Mouse (Mus musculus): ENCODE results near the gene Lamtor2.
"Not testable (repeated sequence)": the region's sequence is repeated elsewhere in the genome, so short reads cannot be mapped to it uniquely, and the experiment has no call there.

The Lamtor2 gene

DNA sequence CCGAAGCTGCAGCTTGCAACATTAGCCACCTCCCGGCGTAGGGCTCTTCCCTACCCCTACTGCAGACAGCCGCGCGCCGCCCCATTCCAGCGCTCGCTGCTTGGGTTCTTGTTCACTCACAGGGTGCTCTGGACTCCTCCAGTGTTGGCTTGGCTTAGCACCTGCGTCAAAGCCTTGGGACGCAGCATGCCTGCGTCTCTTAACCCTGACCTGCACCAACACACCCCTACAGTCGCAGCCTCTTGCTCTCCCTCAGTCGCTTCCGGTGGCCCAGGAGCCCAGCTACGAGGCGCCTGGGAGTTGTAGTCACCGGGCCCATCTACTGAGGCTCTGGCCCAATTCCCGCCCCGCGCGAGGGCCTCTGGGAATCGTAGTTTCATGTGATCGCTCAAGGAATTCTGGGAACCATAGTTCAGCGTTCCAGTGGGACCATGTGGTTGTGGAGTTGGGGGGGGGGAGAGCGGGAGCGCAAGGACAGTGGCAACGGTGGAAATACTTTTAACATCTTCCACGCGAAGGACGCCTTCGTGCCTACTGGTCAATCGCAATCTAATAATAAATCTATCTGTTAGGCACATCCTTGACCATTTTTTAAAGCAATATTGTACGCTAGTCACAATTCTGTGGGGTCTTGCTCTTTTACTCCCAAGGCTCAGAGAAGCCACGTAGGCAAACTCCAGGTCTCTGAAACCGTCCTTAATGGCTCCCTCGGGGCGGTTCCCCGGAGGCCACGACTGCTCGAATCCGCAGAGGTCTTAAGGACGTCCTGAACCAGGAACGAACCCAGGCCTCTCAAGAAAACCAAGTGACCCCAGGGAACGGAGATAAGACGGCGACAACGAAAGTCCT is at the start of gene Lamtor2:
Gene Lamtor2 (minus strand): TSS at position 399 of the 849 bp plus-strand sequence.
- peak; percentile 95 for DNase-seq

DNA sequence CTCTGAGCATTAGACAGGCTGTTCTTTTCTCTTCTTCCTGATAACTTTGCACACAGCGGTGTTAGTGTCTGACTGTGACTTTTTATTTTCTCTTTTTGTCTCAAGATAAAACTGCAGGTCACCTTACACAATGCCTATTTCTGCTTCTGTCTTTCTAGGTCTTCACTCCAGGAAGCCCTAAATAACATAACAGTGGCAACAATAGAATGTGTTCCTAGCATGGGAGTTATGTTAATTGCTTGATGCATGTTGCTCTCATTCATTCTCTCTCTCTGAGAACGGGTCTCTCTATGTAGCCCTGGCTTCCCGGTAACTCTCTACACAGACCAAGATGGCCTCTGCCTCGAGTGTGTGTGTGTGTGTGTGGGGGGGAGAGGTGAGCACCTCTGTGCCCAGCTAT is 49.6 kb upstream of the Lamtor2 start:
- DNase-seq: no peak

DNA sequence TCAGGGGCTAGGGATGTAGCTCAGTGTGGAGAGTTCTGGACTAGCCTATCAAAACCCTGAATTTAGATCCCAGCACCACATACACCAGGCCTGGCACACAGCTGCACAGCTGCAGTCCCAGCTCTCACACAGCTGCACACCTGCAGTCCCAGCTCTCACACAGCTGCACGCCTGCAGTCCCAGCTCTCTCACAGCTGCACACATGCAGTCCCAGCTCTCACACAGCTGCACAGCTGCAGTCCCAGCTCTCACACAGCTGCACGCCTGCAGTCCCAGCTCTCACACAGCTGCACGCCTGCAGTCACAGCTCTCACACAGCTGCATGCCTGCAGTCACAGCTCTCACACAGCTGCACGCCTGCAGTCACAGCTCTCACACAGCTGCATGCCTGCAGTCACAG is 43.7 kb upstream of the Lamtor2 start:
- DNase-seq: not testable (repeated sequence)

DNA sequence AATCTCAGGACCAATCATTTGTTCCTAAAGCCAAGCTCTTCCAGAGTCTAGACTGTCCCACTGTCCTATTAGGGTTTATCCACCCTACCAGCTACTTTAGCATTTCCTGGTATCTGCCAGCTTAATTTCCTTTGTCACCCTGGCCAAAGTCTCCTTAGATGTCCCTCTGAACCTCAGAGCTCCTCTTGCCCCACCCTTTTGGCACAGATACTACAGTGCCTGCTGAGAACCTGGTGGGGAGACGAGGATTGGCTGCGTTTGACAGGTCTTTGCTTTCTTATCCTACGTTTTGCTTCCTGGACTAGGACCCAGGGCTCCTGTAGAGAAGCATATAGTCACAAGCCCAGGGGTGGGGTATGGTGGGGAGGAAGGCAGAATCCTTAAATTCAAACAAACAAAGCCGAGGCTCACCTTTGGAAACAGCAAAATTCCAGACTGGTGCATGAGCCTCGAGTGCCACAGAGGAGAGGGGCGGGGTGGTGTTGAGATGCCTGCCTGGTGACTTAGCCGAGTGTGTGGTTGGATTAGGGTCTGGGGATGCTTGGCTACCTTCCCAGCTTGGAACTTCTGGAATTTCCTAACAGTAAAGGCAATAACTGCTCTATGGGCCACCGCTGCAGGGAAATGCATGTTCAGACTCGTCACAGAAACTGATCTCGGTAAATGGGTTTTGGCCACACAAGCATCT is 41.2 kb upstream of the Lamtor2 start:
- no peak for DNase-seq

DNA sequence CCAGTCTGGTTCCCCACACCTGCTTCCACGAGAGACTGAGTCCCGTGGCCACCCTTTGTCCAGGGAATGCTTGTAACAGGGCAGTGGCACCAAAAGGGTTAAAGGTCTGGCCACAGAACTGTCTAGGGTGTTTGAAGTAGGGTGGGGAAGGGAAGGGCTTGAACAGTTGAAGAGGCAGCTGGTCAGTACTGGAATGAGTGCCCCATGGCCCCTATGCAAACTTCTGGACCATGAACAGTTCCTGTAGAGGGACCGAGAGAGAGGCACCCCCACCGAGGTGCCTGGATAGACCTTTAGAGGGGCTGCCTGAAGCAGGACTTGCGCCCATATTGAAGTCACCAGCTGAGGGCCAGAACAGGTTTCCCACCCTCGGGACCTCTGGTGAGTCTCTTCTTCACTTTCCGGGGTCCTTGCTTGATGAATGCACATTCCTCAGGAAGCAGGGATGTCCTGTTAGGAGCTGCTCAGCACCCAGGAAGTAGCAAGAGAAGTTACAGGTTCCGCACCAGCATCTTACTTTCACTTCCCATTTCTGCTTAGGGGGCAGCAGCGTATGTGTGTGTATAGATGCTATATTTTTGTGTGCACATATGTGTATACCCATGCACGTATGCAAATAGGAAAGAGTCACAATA is 40.2 kb upstream of the Lamtor2 start:
- peak; percentile 55 for DNase-seq

DNA sequence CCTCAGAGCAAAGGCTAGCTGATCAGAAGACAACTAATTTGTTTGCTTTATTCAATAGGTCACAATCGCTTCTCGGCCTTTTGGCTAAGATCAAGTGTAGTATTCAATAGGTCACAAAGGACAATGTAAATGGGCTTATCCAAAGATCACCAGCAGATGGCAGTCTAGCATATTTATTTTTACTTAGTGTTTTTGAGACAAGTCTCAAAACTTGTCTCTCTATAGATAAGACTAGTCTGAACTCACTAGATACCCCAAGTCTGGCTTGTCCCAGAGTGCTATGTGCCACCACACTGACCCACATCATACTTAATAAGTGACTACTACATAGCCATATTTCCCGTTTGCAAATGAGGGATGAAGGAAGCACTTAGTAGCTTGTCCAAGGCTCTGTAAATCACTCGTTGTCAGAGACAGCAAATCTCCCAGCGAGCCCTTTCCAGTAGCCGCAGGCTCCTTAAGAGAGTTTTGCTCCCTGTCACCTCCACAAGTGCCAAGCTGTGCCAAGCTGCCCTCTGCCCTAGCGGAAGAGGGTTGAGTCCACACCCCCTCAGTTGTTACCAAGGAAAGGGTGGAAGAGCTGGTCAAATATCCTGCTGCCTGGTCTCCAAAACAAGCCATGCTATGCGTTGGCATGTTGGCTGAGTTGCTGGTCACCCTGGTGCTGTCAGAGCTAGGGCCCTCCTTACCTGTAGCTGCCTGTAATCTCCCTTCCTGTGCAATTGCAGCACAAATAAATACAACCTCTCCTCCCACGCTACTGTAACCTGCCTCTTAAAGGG is 39.3 kb upstream of the Lamtor2 start:
- peak; percentile 53 for DNase-seq

DNA sequence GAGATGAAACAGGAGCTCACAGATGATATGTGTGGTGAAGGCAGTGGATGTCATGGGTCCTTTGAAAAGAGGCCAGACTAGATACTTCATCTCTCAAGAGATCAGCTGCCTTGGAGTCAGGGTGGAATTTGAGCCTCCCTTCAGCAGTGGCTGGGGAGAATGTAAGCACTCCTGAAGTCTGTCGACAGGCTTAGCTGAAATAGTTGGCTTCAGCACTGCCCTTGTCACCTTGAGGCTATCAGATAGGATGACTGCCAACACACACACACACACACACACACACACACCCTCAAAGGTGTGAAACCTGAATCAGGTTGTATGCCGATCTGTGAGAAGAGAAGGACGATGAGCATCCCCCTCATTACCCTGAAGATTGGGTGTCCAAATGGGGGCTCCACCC is 38.2 kb upstream of the Lamtor2 start:
- DNase-seq: no peak

DNA sequence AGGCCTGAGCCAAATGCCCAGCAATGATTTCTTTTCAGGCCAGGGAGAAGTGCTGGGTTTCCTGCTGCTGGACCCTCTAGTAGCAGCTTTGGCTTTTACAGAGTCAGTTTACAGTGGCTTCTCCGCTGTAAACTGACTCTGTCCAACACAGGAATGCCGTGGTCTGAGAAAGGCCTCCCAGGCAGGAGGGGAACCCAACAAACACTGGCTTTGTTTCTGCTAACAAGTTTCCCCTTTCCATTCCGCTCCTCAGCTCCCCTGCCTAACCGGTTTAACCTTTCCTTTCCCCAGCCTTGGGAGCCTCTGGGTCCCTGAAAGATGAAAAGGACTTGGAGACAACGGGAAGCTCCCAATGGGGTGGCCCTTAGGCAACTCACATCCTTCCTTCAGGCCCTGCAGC is 37.4 kb upstream of the Lamtor2 start:
- DNase-seq: no peak

DNA sequence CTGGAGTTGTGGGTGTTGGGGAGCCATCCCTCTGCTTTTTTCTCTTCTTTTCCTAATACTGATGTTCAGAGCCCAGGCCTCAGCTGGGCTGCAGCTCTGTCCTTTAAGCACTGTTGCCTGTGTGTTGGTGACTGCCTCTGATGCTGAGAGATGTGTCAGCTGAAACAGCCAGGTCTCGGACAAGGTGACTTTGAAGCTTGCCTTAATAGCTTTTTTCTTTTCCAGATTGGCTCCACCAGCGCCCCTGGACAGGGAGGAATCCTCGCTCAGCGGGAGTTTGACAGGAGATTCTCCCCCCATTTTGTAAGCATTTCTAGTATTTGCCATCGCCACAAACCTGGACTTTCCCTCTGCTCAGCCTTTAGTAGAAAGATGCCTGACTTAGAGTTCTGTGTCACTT is 33.8 kb upstream of the Lamtor2 start:
- no peak for DNase-seq

DNA sequence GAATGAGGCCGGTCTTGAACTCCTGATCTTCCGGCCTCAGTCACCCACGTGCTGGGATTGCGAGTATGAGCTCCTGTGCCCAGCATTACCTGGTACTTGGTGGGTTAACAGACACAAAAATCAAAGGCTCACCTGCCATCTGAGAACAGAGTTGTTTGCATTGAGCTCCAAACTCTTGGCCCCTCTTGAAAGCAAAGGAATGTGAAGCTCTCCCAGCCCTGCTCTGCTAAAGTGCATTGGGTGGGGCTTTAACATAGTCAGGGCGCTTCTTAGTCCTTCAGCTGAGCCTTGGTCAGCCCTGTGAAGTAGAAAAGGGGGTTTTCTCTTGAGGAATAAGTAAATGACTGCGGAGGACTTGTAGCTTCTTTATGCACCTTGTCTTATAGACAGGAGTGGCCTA is 32.9 kb upstream of the Lamtor2 start:
- no peak for DNase-seq

DNA sequence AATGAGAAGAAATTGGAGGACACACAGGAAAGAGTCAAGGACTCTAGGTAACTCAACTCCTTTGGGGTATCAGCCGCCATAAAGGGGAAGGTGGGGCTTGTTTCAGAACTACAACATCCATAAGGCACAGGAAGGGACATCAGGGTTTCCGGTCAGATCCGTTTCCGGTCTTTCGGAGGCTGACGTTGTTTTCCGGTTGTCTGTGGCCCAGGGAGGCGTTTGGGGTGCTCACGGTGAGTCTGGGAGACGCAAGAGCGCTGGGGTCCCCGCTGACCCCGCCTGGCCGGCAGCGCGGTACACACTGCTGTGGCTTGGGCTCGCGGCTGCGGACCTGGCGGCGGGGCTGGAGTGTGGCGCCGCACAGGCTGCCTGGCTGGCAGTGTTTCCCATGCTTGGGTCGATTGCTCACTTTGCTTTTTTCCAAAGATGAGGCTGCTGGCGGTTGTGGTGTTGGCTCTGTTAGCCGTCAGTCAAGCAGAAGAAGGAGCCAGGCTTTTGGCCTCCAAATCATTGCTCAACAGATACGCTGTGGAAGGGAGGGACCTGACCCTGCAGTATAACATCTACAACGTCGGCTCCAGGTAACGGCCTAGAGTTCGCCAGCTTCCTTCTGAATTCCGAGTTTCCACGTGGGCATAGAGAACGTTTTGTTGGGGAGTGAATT is 26.7 kb upstream of the Lamtor2 start:
- peak; percentile 73 for DNase-seq

DNA sequence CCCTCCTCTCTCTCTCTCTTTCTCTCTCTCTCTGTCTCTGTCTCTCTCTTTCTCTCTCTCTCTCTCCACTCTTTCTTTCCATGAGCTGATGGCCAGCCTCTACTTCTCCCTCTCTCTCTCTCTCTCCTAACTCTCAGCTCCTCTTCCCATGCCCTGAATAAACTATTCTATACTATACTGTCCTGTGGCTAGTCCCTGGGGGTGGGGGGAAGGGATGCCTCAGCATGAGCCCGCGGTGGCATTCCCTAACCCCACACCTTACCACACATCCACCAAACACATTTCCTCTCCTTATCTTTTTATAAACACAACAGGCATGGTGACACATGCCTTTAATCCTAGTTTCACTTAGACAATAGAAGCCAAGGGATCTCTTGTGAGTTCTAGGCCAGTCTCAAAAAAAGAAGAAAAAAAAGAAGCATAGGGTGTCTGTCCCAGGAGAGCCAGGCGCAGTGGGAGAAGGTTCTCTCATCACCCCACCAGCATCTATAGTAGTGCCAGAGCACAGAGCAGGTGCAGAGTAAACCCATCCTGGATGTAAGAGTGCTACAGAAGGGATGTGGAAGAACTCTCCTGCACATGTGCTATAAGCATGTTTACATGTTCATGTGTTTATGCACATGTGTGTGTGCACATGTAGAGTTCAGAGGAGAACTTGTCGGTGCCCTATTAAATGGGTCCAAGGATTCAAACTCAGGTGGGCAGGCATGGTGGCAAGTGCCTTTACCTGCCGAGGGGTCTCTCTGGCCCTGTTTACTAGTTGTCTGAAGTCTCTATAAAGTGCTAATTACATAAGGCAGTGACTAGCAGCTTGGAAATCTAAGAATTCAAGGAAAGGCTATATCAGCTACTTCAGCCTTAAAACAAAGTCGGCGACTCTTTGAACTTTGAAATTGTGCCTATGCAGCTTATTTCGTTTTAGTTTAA is 25.9 kb upstream of the Lamtor2 start:
- no peak for DNase-seq

DNA sequence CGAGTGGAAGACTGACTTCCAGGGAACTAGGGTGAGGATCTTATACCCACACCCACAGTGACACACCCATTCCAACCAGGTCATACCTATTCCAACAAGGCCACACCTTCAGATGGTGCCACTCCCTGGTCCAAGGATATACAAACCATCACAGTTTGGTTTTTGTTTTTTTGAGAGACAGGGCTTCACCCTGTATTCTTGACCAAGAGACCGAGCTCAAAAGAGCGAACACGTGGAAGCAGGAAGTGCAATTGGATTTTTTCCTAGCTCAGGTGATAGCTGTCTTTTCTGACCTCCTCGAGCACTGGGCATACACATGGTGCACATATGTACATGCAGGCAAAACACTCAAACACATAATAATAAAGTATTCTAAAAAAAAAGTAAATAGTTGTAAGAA is 25.0 kb upstream of the Lamtor2 start:
- DNase-seq: not testable (repeated sequence)

DNA sequence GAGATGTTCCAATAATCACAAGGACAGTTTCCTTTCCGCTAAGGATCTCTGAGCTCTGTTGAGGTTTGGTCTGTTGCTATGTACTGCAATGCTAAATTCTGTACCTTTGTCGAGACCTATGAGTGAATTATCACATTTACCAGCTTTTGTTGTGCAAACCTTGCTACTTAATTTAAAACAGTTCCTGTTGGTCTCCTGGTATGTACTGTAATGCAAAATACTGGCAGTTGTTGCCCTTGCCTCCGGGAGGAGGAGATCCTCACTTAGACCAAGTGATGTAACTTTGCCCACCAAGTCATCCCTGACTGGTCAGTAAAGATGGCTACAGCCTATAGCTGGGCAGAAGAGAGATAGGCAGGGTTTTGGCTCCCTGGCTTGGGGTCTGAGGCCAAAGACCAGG is 22.7 kb upstream of the Lamtor2 start, which contains the start of gene Ssr2:
Gene Ssr2 (plus strand): TSS at position 337 of the 400 bp plus-strand sequence.
- no peak for DNase-seq

DNA sequence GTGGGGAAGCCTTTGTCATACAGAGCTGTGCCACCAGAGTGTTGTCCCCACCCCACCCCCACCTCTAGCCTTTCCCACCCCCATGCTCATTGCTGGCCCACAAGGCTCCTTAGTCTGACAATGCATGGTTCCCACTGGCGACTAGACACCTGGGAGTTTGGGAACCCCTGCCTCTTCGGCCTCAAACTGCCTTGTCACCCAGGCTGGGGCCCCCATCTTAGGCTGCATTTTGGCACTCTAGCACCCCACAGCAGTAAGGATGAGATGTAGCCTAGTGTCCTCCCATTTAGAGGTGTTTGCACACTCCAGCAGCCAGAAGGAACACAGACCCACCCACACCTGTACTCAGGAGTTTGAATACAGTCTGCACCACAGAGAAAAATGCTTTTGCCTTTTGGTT is 20.9 kb upstream of the Lamtor2 start:
- no peak for DNase-seq

DNA sequence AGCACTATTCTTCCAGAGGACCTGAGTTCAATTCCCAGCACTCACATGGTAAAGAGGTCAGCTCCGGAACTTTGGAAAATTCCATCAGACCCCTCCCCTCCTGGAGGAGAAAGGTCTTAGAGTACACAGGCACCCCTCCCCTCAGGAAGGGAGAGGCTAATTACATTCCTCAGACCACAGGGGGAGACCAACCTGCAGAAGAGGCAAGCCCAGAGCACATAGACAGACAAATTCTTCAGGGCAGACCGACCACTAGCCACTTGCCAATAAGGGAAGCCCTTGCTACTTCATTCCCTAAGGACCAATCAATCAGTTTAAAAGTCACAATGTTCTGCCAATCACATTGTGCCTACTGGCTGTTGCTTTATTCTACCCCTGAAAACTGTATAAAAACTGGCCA is 20.0 kb upstream of the Lamtor2 start:
- DNase-seq: no peak

DNA sequence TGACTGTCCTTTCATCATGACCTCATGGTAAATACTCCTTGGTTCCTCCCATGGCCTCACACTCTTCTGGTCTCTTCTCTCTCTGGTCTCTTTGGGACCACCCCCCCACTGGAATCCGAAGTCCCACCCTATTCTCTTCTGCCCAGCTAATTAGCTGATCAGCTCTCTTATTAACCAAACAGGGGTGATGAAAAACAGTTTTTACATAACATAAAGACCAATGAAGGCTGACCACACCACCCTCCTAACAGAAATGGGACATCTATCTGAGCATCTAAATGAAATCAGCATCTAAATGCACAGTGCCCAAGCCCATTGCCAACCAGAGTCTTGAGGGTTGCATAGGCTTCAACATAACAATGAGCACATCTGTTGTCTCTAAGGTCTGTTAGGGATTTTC is 19.0 kb upstream of the Lamtor2 start:
- no peak for DNase-seq

DNA sequence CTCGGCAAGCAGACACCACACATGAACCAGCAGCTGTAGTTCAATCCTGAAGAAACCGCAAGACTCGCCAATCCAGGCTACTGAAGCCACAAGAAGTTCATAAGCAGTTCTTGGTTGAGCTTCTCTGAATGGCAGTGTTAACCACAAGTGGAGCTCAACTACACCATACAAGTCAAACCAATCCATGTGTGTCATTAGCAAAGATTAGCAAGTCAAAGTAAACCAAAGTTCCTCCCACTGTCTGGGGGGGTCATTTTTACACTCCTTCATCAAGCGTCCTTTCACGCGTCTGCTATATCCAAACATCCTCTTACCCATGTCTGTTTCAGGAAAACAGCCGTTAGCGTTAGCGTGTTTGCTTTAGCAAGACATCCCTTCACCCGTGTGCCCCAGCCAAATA is 17.5 kb upstream of the Lamtor2 start:
- no peak for DNase-seq

DNA sequence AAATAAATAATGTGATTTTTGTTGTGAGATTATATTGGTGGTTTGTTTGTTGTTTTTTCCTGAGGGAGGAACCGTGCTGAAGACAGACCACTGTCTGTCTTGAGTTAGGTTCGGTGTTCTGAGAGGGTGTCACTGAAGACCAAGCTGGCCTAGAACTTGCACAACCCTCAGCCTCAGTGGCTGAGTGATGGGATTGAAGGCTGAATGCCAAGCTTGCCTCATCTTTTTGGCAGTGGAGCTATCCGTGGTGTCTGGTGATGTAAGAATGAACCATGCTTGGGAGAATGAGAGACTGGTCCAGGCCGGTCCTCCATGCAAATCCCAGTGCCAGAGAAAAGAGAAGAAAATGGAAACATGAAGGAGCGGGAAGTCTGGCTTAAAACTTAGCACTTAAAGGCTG is 16.8 kb upstream of the Lamtor2 start:
- no peak for DNase-seq

DNA sequence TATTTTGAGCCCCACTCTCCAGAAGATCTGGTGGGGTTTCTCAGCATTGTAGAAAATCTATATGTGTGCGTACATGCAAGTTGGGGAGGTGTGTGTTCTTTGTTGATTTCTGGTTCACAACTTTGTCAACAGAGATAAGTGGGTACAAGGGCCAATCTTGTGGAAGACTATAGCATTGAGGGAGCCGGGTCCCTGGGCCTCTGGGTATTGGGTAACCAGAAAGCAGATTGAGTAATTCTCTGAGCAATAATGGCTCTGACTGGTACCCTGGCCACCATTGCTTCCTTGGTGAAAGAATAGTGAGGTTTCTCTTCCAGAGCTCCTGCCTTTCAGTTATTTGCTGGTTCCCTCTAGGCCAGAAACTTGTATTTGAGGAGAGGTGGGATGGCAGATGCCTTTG is 16.2 kb upstream of the Lamtor2 start:
- no peak for DNase-seq

DNA sequence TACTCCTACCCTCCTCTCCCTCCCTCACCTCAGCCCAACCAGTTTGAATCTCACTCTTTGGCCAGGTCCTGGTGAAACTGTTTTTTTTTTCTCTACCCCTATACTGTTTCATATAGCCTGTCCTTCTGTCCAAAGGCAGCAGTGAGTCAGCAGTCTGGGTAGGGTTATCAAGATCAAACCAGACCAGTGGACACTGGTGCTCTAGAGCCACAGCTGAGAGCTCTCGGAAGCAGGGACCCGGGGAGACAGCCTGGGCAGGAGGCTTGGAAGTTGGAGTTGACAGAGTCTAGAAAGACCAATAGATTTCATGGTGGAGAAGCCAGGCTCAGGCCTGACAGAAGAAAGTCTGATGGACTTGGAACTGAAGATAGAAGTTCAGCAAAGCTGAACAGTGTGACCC is 15.7 kb upstream of the Lamtor2 start:
- DNase-seq: no peak

All from thymus, postnatal 4 days (tissue).